Mouse (Mus musculus): ENCODE measurements around the gene Myog. TPM values are rescaled to one million over a fixed set of nuclear protein-coding genes. Genes with fewer than 3 reads are reported as not detected.

Myog gene
- polyA plus RNA-seq, 2 experiments = 149 to 165 TPM

GRCm38 (mm10) chr1:134265797-134266196 is 24.0 kb upstream of the Myog start:
- Histone ChIP-seq H3K4me3 (replicated peaks; ENCODE audit: low read length) (no peak overlapping the region), H3K9ac (ENCODE audit: low read depth, low read length, severe bottlenecking) (no peak overlapping the region), H3K36me3 (ENCODE audit: control insufficient read depth, insufficient read depth, low read length) (no peaks in the 10 kb centered on the region), H3K4me2 (replicated peaks; ENCODE audit: low read depth, low read length, severe bottlenecking) (no peak overlapping the region), H3K27ac (replicated peaks; ENCODE audit: low read depth, low read length) (no peak overlapping the region), H3K27me3 (ENCODE audit: control insufficient read depth, insufficient read depth, low read length) (no peaks in the 10 kb centered on the region), H3K9me3 (ENCODE audit: control insufficient read depth, low read length) (peaks cover 2% of the 10 kb centered on the region; the same call in 1 of the 2 replicates), H3K4me1 (ENCODE audit: control insufficient read depth, insufficient read depth, low read length) (no peaks in the 10 kb centered on the region)
- ATAC-seq (ENCODE audit: low FRiP score, low read depth) = no peak
- no peak for DNase-seq (ENCODE audit: low spot score)
- no peak for TF ChIP-seq POLR2A (IDR thresholded peaks at IDR 0.05; ENCODE audit: borderline replicate concordance, extremely low read depth, insufficient read depth, insufficient read length)
- 21% methylated on average over 2 of the region's 2 CpGs for WGBS

GRCm38 (mm10) chr1:134270026-134270425 is 19.8 kb upstream of the Myog start:
- H3K27me3 ChIP-seq (ENCODE audit: control insufficient read depth, insufficient read depth, low read length) = no peaks in the 10 kb centered on the region
- no peak for TF ChIP-seq POLR2A (IDR thresholded peaks at IDR 0.05; ENCODE audit: borderline replicate concordance, extremely low read depth, insufficient read depth, insufficient read length)
- no peaks in the 10 kb centered on the region for H3K36me3 ChIP-seq (ENCODE audit: control insufficient read depth, insufficient read depth, low read length)
- WGBS = 77% methylated on average over 7 of the region's 7 CpGs
- H3K4me2 ChIP-seq (replicated peaks; ENCODE audit: low read depth, low read length, severe bottlenecking) = no peak overlapping the region
- no peak overlapping the region for H3K9ac ChIP-seq (ENCODE audit: low read depth, low read length, severe bottlenecking)
- no peak overlapping the region for H3K4me3 ChIP-seq (replicated peaks; ENCODE audit: low read length)
- H3K27ac ChIP-seq (replicated peaks; ENCODE audit: low read depth, low read length) = no peak overlapping the region
- H3K4me1 ChIP-seq (ENCODE audit: control insufficient read depth, insufficient read depth, low read length) = peaks cover 13% of the 10 kb centered on the region; the same call in 1 of the 2 replicates
- DNase-seq (ENCODE audit: low spot score) = no peak
- H3K9me3 ChIP-seq (ENCODE audit: control insufficient read depth, low read length) = no peaks in the 10 kb centered on the region
- no peak for ATAC-seq (ENCODE audit: low FRiP score, low read depth)

GRCm38 (mm10) chr1:134272754-134273250 is 17.0 kb upstream of the Myog start:
- Histone ChIP-seq H3K27ac (replicated peaks; ENCODE audit: low read depth, low read length) (no peak overlapping the region), H3K27me3 (ENCODE audit: control insufficient read depth, insufficient read depth, low read length) (no peaks in the 10 kb centered on the region), H3K9me3 (ENCODE audit: control insufficient read depth, low read length) (no peaks in the 10 kb centered on the region), H3K4me2 (replicated peaks; ENCODE audit: low read depth, low read length, severe bottlenecking) (no peak overlapping the region), H3K4me1 (ENCODE audit: control insufficient read depth, insufficient read depth, low read length) (peaks cover 13% of the 10 kb centered on the region; the same call in 1 of the 2 replicates), H3K36me3 (ENCODE audit: control insufficient read depth, insufficient read depth, low read length) (no peaks in the 10 kb centered on the region), H3K4me3 (replicated peaks; ENCODE audit: low read length) (no peak overlapping the region), H3K9ac (ENCODE audit: low read depth, low read length, severe bottlenecking) (no peak overlapping the region)
- ATAC-seq (ENCODE audit: low FRiP score, low read depth) (no peak), DNase-seq (ENCODE audit: low spot score) (no peak)
- no peak for TF ChIP-seq POLR2A (IDR thresholded peaks at IDR 0.05; ENCODE audit: borderline replicate concordance, extremely low read depth, insufficient read depth, insufficient read length)
- WGBS = 81% methylated on average over 5 of the region's 5 CpGs

- Histone ChIP-seq H3K36me3 (ENCODE audit: control insufficient read depth, insufficient read depth, low read length) (no peaks in the 10 kb centered on the region), H3K9ac (ENCODE audit: low read depth, low read length, severe bottlenecking) (0 out of 2 replicates have a peak overlapping the region, but pooled peaks have one; percentile 7), H3K4me2 (replicated peaks; ENCODE audit: low read depth, low read length, severe bottlenecking) (no peak overlapping the region), H3K4me3 (replicated peaks; ENCODE audit: low read length) (no peak overlapping the region), H3K4me1 (ENCODE audit: control insufficient read depth, insufficient read depth, low read length) (peaks cover 13% of the 10 kb centered on the region; the same call in 1 of the 2 replicates), H3K27me3 (ENCODE audit: control insufficient read depth, insufficient read depth, low read length) (no peaks in the 10 kb centered on the region), H3K9me3 (ENCODE audit: control insufficient read depth, low read length) (no peaks in the 10 kb centered on the region), H3K27ac (replicated peaks; ENCODE audit: low read depth, low read length) (0 out of 2 replicates have a peak overlapping the region, but pooled peaks have one; percentile 19)
- 37% methylated on average over 9 of the region's 9 CpGs for WGBS
- TF ChIP-seq POLR2A (IDR thresholded peaks at IDR 0.05; ENCODE audit: borderline replicate concordance, extremely low read depth, insufficient read depth, insufficient read length) = no peak
- ATAC-seq (ENCODE audit: low FRiP score, low read depth) (no peak), DNase-seq (ENCODE audit: low spot score) (peak; percentile 41)
These were observed 16.0 kb upstream of the Myog start for GRCm38 (mm10) chr1:134273493-134274395.

- no peak for DNase-seq (ENCODE audit: low spot score)
- H3K9me3 ChIP-seq (ENCODE audit: control insufficient read depth, low read length) = no peaks in the 10 kb centered on the region
- no peaks in the 10 kb centered on the region for H3K36me3 ChIP-seq (ENCODE audit: control insufficient read depth, insufficient read depth, low read length)
- H3K4me2 ChIP-seq (replicated peaks; ENCODE audit: low read depth, low read length, severe bottlenecking) = no peak overlapping the region
- peaks cover 13% of the 10 kb centered on the region; the same call in 1 of the 2 replicates for H3K4me1 ChIP-seq (ENCODE audit: control insufficient read depth, insufficient read depth, low read length)
- 59% methylated on average over 7 of the region's 7 CpGs for WGBS
- H3K27ac ChIP-seq (replicated peaks; ENCODE audit: low read depth, low read length) = no peak overlapping the region
- H3K9ac ChIP-seq (ENCODE audit: low read depth, low read length, severe bottlenecking) = no peak overlapping the region
- ATAC-seq (ENCODE audit: low FRiP score, low read depth) = no peak
- H3K4me3 ChIP-seq (replicated peaks; ENCODE audit: low read length) = no peak overlapping the region
- H3K27me3 ChIP-seq (ENCODE audit: control insufficient read depth, insufficient read depth, low read length) = no peaks in the 10 kb centered on the region
- TF ChIP-seq POLR2A (IDR thresholded peaks at IDR 0.05; ENCODE audit: borderline replicate concordance, extremely low read depth, insufficient read depth, insufficient read length) = no peak
These were observed 15.3 kb upstream of the Myog start for GRCm38 (mm10) chr1:134274483-134274920.

Data from limb, embryonic 14.5 days (tissue).